Mouse (Mus musculus) frontal cortex, adult 2 months (tissue): ENCODE data around the gene Rtn2. TPM values are rescaled to one million over a fixed set of nuclear protein-coding genes. Genes with fewer than 3 reads are reported as not detected.
"Not testable (repeated sequence)": the region's sequence is repeated elsewhere in the genome, so short reads cannot be mapped to it uniquely, and the experiment has no call there.

Experiments
- DNase-seq, 2 experiments: peaks; one replicate each; pipeline ENCODE4 v3.0.0; 2022; ENCODE audit warnings: low spot score in 1 of 2; ENCODE audit errors: extremely low spot score in 1 of 2
- polyA plus RNA-seq: library from polyadenylated mRNA; depleted of rRNA; stranded (reverse); fragments of >200 nt; gene quantifications from 2 replicates; pipeline ENCODE4 v1.2.3, GENCODE M21; 2012

The Rtn2 gene
- polyA plus RNA-seq, 1 experiment, result 128 TPM

DNA sequence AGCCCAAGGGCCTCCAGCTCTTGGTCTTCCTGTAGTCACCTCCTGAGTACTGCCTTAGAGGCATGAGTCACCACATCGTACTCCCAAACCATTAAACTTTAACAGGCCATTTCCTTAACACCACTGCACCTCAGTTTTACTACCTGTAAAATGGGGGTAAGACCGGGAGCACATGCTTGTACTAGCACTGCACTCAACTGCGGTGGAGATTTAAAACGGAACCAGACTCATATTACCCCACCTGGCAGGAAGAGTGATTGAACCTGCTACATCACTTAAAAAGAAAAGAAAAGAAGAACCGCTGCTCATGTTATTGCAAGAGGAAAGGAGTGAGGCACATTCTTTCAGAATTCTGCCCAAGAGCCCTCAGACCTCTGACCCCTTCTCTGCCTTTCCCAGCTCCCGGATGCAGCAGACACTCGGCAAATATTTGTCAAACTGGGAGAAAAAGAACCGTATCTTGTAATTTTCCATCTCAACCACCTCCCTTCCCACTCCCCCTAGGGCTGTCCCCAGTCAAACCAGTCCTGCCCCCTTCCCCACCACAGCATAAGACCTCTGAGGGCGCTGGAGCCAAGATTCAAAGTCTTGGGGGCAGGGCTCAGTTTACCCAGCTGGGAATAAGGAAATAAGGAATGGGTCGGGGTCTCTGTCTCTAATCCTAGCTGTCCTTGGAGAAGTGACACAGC, 13.3 kb upstream of the Rtn2 start:
- no peak for DNase-seq

- no peak for DNase-seq
Measured at GRCm38 (mm10) chr7:19269721-19270441, 12.5 kb upstream of the Rtn2 start.

GRCm38 (mm10) chr7:19270509-19271237, 11.8 kb upstream of the Rtn2 start:
- no peak for DNase-seq

DNA sequence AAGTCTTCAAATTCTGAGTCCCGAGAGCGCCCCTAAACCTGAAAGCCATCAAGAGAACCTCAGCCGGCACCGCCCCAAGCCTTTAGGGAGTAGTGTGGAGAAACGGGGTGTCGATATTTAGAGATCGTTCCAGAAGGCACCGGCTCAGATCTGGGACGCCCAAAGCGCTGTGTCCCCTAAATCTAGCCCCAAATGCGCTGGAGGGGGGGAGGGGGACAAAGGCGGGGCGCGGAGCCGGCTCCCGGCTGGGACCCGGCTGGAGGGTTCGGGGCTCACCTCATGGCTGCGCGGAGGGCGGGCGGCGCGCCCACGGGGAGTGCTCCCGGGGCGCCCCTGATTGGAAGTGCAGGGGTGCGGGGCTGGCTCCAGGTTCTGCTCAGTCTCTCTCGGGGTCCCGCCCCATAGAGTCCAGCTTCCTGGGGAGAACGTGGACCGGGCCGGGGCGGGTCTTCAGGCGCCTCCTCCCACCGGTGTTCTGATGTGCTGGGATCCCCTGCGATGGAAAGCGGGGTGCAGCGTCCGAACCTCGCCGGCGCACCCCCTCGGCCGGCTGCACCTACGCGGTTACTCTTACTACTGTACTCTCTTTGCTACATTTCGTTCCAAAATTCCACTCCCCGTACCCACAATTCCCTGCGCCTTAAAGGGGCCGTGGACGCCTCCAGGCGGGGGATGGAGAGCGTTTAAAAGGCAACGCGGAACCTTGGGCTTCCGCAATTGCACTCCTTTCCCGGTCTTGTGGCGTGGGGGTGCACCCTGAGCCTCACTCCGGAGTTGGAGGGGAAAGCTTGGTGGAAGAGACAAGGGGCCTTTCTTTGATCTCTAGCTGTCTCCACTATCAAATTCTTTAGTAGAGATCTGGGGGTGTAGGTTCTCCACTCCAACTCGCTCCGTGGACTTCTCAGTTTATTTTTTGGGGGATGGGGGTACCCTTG, 10.9 kb upstream of the Rtn2 start, which contains the start of gene Vasp:
Vasp (minus strand) TSS at position 580 of the 935 bp plus-strand sequence.
- peak; percentile 67 to 92 for DNase-seq

DNA sequence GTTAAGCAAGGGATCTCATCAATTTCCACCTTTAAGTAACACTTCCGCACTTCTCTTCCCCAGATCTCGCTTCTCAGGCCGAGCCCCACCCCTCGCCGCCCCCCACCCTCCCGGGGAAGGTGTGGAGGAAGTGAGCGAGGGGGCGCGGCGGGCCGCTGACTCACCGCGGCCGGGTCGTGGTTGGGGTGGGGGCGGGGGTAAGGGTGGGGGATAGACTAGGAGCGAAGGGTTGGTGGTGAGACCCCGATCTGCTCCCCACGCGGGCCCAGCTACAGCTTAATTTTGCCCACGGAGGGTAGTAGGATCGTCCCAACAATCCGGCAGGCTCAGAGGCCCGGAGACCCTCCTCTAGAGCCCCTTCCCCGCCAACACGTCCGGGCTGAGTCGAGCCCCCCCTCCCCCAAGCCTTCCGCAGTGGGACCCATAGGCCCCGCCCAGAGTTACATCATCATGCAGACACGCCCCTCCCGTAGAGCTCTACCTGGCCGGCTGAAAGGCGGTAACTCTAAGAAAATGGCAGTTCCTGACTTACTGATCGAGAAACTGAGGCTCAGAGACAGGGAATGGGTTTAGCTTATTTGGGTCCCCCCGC, 10.2 kb upstream of the Rtn2 start:
- DNase-seq, result peak in 1 of 2 experiments; percentile 42

GRCm38 (mm10) chr7:19276253-19276652, 6.2 kb upstream of the Rtn2 start:
- DNase-seq, result no peak

DNA sequence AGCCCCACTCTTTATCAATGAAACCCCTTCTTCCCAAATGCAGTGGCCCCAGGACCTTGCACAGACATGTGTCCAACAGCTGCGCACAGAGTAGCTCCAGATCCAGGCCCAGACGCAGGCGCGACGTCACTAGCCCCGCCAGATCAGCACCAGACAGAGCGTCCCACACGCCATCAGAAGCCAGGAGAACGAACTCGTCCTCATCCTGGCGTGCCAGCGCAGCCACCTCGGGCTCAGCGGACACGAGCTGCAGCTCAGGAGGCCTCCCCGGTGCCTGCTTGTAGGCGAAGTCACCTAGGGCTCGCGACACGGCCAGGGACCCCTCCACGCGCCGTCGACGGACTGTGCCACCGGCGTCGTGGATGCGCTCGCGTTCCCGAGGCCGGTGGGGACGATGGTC, 3.4 kb upstream of the Rtn2 start:
- no peak for DNase-seq

DNA sequence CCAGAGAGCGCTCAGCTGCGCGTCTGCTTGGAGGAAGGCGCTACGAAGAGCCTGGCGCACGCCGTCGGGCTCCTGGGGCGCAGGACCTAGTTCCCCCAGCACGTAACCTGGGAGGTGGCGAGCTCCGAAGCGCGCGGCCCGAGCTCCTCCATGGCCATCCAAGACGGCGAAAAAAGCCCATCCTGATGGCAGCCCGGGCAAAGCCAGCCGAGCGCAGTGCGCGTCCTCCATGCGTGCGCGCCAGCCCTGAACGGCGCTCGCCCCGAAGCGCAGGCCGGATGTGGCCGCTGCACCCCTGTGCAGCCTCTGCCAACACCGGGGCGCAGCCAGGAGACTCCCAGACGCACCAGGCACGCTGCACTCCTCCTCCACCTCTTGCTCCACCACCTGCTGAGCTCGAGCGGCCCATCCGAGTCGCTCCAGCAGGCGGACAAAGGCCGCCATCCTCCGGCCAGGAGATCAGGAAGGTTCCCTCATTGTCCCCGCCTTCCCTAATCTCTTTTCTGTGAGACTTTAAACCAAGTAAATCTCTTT, 2.8 kb upstream of the Rtn2 start, which contains the start of gene Ppm1n:
Ppm1n (minus strand) TSS at position 484 of the 534 bp plus-strand sequence.
- DNase-seq, result no peak

DNA sequence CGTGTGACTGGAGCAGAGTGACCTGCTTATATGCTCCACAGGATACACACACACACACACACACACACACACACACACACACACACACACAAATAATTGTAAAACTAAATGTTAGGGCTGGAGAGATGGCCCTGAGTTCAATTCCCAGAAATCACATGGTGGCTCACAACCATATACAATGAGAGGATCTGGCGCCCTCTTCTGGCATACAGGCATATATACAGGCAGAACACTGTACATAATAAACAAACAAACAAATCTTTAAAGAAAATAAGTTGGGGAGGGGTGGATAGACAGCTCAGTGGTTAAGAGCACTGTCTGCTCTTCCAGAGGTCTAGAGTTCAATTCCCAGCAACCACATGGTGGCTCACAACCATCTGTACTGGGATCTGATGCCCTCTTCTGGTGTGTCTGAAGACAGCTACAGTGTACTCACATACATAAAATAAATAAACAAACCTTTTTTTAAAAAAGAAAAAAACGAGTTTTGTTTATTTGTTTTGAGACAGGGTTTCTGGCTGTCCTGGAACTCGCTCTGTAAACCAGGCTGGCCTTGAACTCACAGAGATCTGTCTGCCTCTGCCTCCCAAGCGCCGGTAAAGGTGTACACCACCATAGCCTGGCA, 632 bp upstream of the Rtn2 start:
- DNase-seq, result not testable (repeated sequence)

GRCm38 (mm10) chr7:19282791-19283405, 474 bp downstream of the Rtn2 start:
- DNase-seq, result peak in 1 of 2 experiments; percentile 38

DNA sequence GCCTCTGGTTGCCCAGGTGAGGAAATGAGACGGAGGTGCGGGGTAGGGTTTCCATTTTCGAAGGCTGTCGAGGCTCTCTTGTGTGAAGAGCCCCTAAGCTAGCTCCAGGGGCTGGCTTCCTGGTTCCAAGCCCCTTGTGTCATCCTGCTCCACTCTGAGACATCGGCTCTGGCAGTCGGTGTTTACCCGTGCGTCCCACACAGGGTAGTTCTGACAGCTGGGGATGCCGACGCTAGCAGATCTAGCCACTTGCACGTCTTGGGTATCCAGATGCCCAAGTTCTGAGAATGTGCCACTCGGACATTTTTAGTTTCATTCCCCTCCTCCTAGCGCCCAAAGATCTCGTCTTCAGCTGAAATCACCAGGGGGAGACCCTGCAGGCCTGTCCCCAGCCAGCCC, 981 bp downstream of the Rtn2 start:
- peak in 1 of 2 experiments; percentile 45 for DNase-seq

GRCm38 (mm10) chr7:19284763-19285162, 2.3 kb downstream of the Rtn2 start:
- peak in 1 of 2 experiments; percentile 72 for DNase-seq

- DNase-seq, result no peak
Measured at GRCm38 (mm10) chr7:19290969-19291596, 8.7 kb downstream of the Rtn2 start.

DNA sequence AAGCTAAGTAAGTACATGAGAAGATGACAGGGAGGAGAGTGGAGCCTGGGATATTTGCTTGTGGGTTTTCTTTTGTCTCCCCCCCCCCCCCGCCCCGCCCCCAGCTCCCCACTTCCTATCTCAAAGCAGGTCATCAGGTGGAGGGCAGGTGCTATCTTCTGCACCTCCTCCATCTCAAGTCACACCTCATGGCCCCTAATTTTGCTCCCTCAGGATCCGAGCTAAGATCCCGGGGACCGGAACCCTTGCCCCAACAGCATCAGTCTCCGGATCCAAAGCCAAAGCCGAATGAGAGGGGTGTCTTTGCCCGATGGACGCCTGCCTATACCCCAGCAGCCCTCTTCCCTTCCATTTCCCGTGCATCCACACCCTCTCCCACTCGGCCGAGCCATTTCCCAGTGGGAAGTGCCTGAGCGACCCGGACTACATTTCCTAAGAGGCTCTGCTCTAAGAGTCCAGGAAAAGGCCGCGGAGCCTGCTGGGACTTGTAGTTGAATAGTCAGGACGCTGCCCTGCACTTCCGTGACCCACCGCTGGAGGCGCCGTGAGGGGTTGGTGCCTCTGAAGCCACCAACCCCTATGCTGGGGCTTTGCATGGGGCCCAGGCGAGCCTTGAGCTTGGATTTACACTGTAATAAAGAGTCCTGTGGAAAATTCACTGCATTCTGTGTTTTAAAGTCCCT, 13.2 kb downstream of the Rtn2 start:
- DNase-seq, result peak; percentile 95 to 99

DNA sequence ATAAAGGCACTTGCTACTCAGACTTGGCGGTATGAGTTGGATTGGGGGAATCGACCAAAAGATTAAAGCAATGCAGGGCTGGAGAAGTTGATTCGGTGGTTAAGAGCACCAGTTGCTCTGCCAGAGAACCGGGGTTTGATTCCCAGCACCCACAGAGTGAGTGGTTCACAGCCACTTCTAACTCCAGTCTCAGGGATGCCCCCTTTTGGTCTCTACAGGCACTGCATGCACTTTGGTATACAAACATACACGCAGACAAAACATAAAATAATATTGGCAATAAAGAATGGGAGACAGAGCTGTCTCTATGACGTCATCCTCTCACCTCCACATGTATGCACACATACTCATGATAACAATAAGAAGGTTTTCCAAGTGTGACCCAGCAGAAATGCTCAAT, 14.6 kb downstream of the Rtn2 start:
- no peak for DNase-seq

GRCm38 (mm10) chr7:19297794-19298193, 15.4 kb downstream of the Rtn2 start:
- DNase-seq, result no peak

GRCm38 (mm10) chr7:19299194-19299593, 16.8 kb downstream of the Rtn2 start:
- peak in 1 of 2 experiments; percentile 69 for DNase-seq
